Mouse (Mus musculus) yolk sac, embryonic 10.5 days (tissue): ENCODE data around the gene E130114P18Rik.

Source experiments
- DNase-seq: peaks from one replicate; pipeline ENCODE4 v3.0.0-alpha.2; 2017; ENCODE audit warnings: low spot score

Gene E130114P18Rik

DNA sequence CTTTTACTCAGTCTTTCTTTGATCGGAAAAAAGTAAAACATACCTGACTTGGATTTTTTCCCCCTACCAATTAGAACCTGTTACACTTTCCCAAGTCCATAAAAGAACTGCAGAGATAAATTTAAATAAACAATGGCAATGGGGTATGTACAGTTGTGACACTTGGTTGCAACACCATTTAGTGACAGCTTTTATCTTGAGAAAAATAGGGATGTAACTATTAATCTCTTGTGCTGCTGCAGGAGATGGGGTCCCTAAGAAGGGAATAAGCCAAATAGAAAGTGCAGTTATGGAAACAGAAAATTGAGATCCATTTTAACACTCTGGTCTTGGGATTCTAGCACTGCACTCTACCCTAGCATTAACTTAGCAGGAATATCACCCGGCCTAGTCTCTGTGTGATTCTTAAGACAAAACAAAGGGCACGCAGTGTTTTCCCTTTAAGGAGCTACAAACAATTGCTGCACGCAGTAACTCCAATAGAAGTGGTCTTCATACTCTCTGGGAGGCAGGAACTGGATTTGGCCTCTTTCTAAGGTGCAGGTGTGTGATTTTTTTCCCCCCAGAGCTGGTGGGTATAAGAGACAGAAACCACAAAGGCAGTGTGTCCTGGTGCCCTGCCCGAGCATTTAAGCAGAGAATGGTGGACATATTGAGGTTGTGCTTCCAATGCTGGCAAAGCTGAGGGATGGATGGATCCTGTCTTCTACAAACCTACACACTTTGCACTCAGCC, 25.4 kb downstream of the E130114P18Rik start:
- no peak for DNase-seq

DNA sequence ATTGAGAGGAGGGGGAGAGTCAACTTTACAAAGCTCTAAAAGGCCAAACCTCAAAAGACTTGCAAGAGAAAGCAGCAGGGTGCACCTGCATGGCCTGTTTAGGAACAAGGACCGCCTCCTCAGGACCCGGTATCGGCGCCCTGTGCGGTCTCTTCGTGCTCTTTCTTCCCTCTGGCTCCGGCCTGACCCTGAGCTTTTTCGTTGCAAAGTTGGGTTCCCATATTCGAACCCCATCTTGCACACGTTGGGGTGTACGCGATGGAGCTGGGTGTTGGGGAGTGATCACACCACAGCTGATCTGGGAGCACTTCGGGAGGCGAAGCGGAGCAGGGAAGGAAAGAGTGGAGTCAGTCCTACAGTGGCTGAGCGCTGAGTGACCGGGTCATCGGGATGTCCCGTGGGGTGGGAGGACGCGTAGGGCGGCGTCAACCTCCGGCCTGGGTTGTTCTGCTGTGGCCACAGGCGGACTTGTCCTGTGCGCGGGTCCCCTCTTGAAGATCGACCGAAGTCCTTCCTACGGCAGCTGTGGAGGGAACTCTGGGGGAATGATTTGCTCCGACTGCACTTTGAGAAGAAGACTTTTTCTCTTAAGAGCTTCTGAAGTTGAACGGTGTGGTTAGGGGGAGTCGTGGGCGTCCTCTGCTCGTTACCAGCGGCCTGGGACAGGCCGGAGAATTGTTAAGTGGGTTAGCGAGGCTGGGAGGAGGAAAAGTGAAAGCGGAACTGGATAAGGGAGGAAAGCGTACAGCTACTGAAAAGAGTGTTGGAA, 26.2 kb downstream of the E130114P18Rik start:
- peak; percentile 55 for DNase-seq

DNA sequence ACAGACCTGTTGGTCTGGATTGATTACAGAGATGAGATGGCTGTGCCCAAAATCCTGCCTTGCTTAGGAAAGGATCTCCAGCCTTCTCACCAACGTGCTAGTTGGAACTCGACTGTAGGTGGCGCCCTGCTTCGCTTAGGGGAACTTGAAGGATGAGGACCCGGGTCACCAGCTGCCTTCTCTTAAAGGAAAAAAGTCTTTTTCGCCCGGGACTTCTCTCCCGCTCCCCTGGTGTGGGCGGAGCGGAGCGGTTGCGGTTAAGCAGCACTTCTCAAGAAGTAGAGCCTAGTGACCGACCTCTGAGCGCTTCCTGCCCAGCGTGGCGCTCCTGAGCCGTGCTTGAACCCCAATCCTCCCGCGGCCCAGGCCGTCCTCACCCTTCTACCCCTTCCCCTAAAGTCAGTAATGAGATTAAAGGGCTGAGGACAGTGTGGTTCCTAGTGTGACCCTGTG, 26.8 kb downstream of the E130114P18Rik start:
- peak; percentile 78 for DNase-seq

DNA sequence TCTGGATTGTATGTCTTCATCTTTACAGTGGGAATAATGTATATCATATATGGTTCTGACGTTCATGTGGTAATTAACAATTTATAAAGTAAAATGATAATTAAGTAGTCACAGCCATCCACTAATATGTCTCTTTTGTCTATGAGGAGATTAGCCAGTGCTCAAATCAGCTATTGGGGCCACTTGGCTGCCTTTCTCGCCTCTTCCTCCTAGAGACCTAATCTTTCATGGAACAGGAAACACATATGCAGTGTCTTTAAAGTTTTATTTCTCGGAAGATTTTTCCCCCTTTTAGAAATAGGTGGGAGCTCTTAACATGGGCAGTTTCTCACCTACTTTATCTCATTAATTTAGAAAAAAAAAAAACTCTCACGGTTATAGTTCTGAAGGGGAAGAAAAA, 27.5 kb downstream of the E130114P18Rik start:
- no peak for DNase-seq

DNA sequence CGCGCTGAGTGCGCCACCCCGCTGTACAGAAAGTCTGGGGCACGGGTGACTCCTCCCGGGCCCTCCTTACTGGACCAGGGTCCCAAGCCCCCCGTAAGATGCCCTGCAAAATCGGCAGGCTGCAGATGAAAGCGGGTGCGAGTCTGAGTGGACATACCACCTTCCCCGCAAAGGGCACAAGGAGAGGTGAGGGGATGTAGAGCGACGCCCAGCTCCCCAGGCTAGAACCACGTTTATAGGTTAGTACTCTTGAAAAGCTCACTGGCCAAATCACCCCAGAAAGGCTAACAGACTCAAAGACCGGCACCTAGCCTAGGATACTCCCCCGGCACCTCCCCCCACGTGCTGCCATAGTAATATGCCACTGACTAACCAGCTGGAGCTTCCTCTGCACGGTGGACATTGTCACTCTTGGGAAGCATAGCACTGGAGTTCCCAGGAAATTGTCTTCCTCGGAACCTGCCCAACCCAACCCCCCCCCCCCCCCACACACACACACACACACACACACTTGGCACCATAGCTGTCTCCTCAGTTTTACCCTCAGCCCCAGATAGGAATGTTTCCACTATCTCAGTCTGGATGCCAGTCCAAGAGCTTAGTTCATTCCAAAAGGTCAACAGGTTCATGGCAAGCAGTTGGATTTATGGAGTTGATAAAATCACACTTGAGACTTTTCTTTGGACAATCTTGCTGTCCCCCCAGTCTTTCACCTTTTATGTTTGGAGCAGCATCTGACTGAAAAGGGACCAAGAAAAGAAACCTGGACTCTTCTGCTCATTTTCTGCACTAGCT, 31.6 kb downstream of the E130114P18Rik start:
- DNase-seq, result no peak

DNA sequence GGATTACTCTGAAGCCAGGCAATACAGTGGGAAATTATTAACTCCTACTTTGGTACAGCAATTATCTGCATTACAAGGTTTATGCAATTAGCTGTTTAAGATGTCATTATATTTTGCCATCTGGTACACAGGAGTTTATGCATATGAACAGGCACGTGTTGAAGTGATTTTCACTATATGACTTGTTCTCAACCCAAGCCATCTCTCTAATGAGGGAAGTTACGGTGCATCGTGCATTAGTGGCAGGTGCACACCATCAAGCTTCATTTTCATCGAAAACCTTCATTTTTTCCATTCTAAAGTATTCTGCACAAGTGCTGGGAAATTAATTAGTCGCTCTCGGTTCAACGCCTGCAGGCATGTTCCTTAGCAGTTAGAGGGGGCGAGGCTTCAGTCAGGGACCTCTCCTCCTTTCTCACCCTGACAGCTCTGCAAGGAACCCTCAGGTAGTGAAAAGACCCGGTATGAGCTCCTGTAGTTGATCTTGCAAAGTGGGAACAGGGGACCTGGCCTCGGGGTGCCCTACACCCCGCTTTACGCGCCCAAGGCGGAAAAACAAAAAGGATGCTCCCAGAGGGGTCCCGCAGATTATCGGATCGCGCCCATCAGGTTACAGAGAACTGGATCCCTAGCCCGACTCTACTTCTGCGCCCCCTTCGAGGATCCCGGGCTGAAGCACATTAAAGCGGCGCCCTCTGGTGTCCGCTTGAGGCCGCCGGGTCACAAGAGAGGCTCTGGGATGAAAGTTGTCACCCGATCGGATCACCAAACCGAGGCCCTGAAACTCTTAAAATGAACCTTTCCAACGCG, 32.4 kb downstream of the E130114P18Rik start:
- DNase-seq, result peak; percentile 48

DNA sequence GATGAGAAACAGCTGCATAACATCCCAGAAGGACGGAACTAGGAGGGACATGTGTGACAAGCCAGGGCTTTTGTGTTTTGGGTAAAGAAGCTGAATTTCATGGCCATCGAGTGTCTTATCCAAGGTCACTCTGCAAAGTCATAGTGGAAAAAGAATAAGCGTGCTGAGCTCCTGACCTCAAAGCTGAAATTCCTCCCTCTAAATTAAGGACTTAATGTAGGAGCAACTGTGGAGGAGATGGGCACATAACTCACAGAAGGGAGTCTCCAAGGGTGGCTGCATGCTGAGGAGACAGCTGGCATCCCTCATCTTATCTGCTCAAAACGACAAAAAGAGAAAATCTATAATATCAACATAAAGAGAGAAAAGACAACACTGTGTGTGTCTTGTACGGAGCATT, 33.9 kb downstream of the E130114P18Rik start:
- DNase-seq, result no peak

DNA sequence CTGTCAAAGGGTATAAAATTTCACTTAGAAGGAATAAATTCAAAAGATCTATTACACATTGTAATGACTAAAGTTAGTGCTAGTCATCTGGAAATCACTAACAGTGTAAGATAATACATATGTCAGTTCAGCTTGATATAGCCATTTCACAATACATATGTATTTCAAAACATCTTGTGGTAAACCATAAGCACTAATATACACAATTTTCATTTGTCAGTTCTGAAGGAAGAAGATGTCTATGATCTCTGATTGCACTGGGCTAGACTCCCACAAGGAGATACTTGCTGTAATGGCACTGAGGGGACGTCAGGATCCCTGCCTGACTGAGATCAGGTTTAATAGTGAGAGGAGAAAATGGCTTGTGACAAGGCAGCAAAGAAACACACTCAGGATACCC, 44.5 kb downstream of the E130114P18Rik start:
- DNase-seq, result no peak

DNA sequence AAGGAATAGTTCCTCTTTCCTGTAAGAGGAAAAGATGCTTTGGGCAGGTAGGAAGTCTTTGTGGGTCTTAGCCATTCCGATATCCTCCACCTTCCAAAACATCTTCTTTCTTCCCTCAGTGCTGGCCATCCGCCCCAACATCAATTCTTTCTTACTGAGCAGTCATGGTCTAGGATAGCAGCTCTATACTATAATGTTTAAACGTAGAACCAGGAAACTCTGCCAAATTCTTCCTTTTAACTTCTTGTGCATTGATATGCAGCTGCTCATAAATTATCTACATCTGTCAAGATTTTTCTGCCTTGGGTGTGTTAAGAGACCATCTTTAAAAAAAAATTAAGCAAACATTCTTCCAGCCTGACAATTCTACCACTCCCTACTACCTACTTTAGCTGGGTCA, 47.5 kb downstream of the E130114P18Rik start:
- no peak for DNase-seq

DNA sequence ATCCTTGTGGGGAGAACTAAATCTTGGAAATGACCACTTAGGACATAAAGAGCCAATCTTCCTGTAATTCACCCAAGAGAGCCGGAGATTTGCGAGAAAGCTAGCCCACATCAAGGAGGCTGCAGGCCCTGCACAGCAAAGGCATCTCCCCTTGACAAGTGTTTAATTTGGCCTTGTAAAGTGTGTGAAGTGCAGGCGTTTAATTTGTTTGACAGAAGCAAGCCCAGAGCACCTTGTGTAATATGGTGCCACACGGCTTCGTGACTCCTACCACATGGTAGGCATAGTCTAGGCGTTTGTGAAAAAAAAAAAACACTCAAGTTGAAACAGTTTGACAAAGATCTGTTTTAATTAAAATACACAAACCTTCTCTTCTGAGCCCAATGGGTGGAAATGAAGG, 47.9 kb downstream of the E130114P18Rik start:
- no peak for DNase-seq

DNA sequence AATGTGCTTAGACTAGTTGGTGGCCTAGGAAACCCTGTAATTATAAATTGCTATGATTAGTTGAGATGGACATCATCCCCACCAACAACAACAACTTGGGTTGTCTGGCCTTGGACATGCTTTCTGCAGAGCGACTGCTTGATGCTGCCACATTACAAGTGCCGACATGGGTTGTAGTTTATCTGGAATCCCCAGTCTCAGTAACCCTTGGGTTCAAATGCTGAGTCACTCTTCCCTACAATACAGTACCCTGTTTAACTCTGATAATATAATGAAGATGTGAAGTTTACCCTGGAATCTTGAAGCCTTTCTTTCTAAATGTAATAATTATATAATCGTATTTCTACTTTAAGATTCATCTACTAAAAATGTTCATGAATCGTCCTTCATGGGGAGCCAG, 49.4 kb downstream of the E130114P18Rik start:
- no peak for DNase-seq

DNA sequence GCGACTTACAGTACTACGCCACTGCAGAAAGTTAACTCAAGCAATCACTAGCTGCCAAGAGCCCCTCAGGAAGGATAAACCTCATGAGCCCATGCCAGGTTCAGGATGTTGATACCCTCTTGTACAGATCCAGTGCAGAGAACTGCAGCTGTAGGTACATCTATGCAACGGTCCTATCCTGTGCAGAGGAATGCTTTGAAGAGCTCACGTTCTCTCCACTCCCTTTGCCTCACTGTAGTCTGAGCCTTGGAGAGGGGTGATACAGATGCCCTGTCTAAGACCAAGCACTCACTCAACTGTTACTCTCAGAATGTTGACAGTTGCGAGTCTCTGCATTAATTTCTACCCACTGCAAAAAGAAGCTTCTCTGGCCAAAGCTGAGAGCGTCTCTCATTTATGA, 54.5 kb downstream of the E130114P18Rik start:
- DNase-seq, result no peak

DNA sequence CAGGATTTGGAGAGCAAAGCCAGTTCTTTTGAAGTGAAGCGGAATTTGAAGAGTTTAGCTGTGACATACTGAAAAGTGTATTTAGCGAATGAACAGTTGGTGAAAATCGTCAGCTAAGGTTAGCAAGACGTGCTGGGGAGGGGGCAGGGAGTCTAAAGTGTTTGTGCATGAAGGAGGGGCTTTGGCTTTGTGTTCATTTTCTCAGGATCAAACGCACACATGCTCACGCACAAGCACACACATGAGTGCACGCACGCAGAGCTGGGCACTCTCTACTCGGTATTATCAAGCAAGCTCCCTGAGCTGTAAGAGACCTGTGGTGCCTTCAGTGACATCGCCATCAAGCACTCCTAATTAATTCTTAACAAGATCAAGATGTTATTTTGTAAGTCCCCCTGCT, 55.2 kb downstream of the E130114P18Rik start:
- DNase-seq, result no peak

DNA sequence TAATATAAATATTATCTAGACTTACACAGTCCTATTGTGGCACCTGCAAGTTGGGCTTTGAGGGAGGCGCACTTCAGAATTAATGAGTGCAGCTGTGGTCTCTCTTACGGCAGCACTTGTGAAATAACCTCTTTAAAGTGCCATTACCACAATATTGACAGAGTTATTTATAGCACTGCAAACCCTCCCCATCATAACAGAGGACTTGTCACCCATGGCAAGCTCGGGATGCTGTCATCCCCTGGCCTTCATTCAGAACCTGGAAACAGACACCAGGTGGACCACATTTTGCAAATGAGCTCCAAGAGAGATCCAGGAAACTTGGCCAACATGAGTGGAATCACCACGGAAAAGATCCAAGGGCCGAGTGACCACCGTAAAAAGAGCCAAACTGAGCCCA, 63.3 kb downstream of the E130114P18Rik start:
- no peak for DNase-seq

DNA sequence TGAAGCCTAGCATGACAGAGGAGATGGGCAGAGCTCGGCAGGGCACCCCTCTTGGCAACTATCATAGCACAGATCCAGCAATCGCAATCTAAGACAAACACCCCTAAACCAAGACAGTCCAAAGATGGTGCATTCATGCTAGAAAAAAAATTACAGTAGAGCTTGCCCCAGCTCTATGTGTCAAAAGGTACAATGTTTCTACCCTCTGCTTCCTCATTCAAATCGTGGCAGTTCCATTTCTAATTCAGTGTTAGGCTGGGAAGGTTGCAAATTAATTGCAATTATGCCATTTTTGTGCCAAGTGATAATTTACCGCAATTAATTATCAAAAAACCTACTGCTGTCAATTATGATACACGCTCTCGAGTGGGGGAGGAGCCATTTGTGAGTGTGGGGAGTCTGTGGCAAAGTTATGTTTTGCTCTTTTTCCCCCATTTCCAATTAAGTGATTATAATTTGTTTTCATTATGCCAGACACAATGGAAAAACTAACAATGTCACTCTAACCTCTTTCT, 63.7 kb downstream of the E130114P18Rik start:
- DNase-seq, result no peak

DNA sequence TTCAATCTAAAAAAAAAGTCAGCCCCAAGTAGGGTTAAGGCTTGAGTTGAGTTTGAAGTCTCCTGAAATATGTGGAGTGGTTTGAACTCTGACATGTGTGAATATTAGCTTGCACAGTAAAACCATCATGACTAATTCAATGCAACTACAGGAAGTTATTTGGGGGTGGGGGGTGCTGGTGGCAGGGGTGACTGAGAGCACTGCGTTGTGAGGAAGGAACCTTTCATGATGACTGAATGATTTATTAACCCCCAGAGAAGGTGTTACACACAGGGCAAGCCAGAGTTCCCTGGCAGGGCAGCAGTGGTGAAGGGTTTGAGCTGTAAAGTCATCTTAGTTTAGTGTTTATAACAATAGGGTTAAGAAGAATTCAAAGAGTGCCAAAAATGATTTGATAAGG, 65.3 kb downstream of the E130114P18Rik start:
- DNase-seq, result peak; percentile 7

DNA sequence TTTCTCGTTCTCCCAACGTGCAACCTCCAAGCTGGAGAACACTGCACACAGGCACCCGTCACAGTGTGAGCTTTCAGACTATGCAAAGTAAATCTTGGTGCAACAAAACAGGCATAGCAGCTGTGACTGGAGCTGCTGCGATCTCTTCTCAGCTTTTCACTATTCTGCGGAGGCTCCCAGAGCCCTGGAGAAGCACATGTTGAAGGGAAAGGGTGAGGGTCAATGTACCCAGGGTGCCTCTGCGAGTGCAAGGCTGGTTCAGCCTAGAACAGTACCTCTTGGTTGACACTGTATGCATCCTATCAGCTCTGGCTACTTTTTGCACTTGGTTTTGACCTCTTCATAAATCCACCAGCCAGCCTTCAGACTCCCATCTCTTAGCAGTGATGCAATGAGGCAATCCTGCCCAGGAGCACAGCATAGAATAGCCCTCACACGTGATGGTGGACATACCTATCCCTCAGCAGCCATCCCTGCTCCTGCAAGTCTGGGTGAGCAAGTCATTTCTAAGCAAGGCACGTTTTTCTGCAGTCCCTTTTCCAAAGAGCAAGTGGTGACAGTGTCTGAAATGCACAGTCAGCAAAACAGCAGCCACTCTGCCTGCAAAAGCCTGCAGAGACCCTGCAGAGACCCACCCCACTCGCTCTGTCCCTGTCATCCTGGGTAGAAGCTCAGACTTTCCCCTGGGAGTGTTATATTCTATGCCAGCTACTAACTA, 67.7 kb downstream of the E130114P18Rik start:
- no peak for DNase-seq

DNA sequence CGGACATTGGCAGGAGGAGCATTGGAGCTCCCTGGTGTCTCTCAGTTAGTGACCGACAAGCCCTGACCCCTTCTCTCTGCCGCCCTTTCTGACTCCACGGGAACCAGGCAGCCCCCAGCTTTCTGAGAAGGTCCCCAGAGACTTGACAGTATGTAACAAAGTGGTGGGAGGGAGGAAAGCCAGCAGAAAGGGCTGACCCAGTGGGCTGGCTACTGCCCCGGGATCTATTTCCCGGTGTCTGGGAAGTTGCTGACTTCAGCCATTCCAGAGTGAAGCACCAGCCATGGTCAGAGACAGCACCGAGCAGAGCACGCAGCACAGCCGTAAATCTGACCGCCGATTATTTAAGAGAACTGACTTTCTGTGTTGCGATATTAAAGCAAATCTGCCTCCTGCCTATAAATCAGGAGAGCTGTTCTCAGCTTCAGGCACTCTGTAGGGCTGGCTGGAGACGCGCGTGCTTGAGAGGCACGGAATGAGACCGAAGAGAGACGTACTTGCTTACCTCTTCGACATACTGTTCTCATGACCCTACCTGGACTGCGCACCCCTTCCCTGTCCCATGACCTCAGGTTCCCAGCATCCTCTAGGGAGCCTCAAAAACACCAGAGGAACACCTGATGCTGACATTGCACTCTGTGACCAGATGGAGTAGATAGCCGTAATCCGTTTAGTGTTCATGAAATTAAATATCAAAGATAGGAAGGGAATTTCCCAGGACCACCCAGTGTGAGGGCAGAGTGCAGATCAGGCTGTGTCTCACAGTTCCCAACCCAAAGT, 70.3 kb downstream of the E130114P18Rik start:
- DNase-seq, result peak; percentile 21

DNA sequence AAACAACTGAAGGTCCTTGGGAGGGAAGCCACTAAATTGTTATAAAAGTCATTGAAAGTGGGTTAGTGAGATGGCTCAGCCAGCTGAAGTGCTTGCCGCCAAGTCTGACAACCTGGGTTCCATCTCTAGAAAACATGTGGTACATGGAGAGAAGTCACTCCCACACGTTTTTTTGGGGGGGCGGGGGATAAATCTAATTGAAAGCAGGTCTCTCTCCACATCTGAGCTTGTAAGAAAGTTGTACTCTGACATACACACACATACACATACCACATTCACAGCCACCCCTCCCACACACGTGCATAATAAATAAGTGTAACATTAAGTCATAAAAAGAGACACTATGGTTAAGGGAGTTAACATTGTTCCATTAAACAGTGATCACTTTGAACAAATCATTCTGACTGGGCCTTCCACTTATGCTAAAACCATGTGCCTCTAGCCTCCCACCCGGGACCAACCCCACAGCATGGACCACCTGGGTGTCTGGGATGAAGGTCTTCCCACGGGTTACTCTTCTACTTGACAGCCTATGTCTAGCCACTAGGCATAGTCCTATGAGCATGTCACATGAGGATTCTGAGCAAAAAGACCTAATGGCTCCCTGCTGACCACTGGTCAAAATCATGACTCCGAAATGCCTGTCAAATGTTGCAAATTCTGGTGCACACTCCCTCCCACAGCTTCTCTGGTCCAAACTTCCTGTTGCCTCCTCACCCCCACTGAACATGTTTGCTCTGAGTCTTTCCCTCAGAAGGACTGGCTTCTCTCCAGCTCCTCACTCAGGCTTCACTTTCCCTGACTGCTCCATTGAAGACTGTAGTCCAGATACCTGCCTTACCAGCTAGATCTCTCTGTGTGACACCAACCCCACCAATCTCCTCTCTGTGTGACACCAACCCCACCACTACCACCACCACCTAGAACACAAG, 80.9 kb downstream of the E130114P18Rik start:
- no peak for DNase-seq
